Mouse (Mus musculus) T-helper 17 cell (primary cell): Measurements from ENCODE around the gene Stxbp1.

ENCODE experiments used
- in situ Hi-C, 2 experiments: fragments of 300-600 bp; cut with MboI, MseI; formaldehyde crosslinking; loops; 1 replicate in 1 of 2; 2 replicates in 1 of 2; pipeline ENCODE4 v1.15.1; 2025; ENCODE audit warnings: high pct_unique_total_duplicates in 2 of 2

The Stxbp1 gene

DNA sequence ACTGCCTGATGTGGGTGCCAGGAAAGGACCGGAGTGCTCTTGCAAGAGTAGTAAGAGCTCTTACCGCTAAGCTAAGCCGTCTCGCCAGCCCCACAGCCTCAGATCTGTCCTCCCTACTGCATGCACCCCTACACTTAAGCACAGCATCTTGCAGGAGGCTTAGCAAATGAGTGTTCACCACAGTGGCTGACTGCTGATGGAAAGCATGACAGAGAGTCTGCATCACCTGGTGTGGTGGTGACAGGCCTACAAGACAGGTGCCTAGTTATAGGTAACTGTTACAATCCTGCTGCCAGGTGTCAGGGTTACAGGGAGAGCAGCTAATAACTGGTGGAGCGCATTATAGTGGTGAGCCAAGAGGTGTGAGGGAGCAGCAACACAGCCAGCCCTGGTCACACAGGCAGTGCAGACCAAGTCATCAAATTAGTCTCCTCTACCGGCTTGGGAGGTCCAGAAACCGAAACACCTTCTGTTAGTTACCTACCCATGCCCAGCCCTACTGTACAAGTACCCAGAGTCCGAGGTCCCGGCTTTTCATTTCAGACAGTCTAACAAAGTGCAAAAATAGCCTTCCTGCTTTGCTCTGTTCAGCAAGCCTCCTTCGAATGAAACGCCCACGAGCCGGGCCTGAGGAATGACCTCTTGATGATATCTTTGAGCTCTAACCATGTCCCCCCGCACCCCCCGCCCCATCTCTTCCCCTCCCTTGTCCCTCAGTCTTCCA is 28.1 kb upstream of the Stxbp1 start:
- in situ Hi-C loops, result loop anchor here in 1 of 2 experiments (10.0 kb wide), 1 partner anchor 720 kb away; the partner anchor contains the start of gene Prrc2b

DNA sequence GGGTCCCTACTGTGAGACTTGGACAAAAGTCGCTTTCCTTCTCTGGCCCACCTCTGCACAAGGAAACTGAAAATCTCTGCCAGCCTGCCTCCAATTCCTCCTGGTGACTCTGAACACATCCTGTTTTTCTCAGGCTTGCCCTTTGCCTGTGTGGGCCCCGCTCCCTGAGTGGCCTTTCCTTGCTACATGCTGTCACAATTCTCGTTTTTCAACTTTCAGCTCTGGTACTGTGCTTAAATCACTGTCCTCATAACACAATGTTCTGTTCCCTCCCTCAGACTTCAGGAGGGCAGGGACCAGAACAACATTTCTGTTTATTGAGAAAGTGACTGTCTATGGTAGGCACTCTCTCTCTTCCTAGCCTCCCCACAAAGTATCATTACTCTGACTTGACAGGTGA is 27.0 kb upstream of the Stxbp1 start:
- in situ Hi-C loops, result loop anchor here in 1 of 2 experiments (10.0 kb wide), 1 partner anchor 719 kb away; the partner anchor contains the start of gene Prrc2b

DNA sequence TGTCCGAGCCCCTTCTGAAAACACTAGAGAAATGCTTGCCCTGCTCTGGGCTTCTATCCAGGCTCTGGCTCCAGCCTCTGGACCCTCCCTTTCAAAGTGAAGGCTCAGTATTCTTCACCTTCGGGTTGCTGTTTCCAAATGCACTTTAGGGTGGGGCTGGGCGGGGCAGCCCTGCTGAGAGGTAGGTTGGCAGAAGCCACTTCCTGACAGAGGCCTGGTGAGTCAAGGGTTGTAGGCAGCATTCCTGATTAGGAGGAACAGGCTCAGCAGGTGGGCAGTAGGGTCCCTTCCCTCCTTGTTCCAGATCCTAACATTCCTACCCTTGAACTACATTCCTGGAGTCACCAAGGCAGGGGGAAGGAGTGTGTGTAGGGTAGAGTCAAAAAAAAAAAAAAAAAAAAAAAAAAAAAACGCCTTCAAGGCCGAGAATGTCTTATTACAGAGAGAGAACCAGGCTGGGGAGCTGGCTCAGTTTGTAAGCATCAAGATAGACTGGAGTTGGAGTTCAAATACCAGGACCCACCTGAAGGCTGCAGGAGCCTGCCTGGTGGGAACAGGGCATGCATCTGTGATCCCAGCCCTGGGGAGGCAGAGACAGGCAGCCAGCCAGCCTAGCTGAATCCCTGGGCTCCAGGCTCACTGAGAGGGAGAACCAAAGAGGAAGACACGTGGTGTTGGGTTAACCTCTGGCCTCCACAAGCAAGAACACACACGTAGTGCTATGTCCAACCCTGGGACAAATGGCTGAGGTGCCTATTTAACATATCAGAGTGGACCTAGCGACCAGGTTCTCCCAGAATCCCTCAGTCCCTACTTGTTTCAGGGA is 23.4 kb upstream of the Stxbp1 start:
- in situ Hi-C loops, result loop anchor here in 1 of 2 experiments (10.0 kb wide), 1 partner anchor 716 kb away; the partner anchor contains the start of gene Prrc2b

DNA sequence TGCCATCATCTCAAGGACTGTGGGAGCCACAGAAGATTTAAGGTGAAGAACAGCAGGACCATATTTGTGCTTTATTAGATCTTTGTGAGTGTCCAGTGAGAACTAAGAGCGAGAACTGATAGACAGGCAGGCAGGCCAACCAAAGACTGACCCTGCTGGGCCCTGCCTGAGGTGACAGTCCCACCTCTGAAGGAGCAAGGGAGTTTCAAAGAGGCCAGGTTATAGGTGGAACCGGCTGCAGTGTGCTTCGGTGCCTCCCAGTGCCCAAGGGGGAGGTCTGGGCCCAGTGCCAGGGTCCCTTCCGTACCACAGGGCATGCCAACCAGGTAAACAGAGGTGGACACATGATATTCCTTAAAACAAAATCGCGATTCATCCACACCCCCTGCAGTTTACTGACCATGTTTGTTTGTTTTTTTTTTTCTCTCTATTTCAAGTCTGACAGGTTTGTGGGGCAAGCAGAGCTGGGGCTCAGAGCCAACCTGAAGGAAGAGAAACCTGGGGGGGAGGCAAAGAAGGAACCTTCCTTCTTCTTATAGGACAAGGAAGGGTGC is 22.8 kb upstream of the Stxbp1 start:
- in situ Hi-C loops, result loop anchor here (10.0 kb wide), 2 partner anchors 55 to 715 kb away; partner anchors contain the start of gene Prrc2b (in 1 of the 2)

DNA sequence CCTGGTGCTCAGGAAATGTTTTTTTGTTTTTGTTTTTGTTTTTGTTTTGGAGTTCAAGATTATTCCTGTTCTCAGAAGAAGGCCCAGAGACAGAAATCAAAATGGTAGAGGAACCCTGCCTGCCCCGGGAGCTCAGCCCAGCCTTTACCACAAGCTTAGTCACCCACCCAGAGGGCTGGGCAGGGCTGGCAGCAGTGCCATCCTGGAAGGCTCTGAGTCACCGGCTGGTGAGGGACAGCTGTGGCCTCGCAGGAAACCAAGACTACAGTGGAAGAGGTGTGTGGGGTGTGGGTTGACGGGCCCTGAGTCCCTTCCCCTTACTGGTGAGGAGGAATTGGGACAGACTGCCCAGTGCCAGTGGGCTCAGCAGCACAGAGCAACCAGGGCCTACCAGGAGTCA is 20.3 kb upstream of the Stxbp1 start:
- in situ Hi-C loops, result loop anchor here (10.0 kb wide), 1 partner anchor 57 kb away; no protein-coding TSS in a partner anchor

DNA sequence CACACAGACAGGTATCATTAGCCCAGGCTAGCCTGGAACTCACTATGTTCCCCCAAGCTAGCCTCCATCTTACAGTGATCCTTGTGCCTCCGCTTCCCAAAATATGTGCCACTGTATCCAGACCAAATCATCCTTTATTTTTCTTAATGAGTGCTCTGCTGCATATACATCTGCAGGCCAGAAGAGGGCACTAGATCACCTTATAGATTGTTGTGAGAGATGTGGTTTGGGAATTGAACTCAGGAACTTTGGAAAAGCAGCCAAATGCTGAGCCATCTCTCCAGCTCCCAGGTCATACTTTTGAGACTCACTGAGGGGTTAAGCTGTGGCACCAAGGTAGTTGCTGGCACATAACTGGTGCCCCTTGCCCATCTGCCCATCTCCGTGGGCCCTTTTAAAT is 17.7 kb upstream of the Stxbp1 start:
- in situ Hi-C loops, result loop anchor here (10.0 kb wide), 1 partner anchor 60 kb away; no protein-coding TSS in a partner anchor

DNA sequence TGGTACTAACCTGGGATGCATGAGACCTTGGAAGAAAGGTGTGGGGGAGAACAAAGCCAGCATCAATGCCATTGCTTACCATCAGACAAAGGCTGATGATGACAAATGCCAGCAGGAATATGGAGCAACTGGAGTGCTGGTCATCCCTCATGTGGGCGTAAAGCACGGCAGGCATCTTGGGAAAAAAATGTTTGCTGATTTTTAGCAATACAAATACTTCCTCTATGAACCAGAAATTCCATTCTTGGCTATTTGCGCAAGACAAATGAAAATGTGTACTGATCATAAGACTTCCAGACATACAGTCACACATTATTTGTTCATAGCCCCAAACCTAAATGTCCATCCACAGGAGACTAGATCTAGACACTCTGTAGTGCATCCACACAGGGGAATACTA is 16.3 kb upstream of the Stxbp1 start:
- in situ Hi-C loops, result loop anchor here (10.0 kb wide), 1 partner anchor 61 kb away; no protein-coding TSS in a partner anchor

DNA sequence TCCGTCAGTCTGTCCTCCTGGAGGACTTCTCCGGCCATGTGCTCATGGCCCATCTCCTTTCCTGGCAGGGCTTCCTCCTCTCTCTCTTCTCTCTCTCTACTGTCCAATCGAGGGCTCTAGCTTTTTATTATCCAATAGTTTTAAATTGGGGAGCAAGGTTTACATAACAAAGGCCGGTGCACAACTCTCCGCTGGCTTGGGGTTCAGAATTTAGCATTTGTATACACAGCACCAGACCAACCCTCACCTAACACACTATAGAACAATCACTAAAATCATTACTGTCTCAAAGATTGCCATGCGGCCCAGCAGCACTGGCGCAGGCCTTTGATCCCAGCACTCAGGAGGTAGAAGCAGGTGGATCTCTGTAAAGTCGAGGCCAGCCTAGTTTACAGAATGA is 13.8 kb upstream of the Stxbp1 start:
- in situ Hi-C loops, result loop anchor here (10.0 kb wide), 1 partner anchor 64 kb away; no protein-coding TSS in a partner anchor

DNA sequence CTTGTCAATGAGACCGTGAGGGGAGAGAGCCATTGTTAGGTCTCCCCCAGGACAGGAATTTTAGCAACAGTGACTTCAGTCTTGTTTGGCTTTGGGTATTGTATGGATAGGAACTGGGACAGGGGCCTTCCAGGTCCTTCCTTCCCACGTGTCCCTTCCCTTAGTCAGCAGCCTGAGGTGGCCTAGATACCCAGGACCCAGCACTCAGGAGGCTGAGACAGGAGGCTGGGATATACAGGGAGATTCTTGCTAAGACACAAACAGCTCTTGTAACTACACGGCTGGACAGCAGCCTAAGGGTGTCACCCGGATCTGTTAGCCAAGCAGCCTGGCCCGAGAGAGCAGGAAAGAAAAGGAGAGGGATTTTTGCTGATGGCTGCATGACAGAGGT is 12.6 kb upstream of the Stxbp1 start:
- in situ Hi-C loops, result loop anchor here (10.0 kb wide), 1 partner anchor 65 kb away; no protein-coding TSS in a partner anchor

DNA sequence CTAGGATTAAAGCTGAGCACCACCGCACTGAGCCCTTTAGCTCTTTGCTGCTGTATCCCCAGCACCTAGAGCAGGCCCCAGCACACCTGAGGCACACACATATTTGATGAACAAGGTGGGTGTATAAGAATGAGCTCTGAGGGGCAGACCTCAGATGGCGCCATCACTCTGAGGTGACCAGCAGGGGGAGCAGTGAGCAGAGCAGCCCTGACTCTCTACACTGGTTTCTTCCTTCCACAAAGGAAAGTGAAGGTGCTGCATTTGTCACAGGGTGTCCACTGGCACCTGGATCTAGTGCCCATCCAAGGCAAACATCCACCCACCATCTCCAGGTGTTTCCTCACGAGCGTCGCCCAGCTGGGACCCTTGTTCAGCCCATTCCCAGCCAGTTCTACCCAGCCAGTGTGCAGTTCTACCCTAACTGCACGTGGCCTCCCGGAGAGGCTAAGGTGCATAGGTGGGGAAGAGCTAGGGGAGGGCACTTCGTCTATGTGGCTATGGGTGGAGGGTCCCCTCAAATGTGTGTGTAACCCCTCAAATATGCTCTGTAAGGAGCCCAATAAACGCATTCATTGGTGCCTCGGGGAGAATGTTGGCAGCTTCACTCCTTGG is 12.1 kb upstream of the Stxbp1 start:
- in situ Hi-C loops, result no loop called here

DNA sequence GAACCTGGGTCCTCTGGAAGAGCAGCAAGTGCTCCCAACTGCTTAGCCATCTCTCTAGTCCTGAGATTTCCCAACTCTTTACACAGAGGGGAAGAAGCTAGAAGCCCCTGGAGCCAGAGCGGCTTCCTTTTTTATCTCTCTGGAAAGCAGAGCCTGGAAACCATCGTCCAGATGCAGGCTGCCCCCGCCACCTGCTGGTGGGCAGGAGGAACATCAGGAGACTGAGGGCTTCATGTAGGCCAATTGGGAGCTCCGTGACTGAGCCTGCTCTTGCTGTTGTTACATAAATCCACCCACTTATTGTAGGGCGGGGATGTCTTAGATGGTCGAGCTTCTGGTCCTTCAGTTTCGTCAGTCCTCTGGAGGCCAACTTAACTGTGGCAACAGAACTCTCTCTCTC is 10.5 kb upstream of the Stxbp1 start:
- in situ Hi-C loops, result no loop called here

DNA sequence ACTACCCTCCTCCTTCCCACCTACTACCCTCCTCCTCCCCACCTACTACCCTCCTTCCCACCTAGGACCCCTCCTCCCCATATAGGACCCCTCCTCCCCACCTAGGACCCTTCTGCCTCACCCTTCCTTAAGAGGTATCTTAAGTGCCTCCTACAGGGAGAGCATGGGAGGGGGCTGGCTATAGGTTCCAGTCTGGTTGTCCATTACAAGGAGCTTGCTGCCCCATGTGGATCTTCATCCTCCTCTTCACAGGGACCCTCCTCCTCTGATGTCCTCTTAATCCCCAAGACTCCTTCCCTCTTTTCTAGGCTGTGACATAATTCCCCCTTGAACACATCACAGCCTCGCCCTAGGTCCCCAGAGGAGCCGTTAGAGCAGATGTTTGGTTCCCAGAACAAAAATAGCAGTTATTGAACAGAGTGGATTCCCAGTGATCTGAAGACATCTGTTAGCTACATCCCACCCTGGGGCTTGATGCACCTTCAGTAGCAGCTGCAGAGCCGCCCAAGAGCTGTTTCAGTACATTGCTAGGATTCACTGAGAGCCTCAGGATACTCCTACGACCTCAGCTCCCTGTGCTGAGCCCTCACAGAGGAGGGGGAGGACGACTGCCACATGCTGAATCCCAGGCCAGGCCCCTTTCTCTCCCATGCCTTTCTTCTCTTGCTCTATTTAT is 8.9 kb upstream of the Stxbp1 start:
- in situ Hi-C loops, result no loop called here

DNA sequence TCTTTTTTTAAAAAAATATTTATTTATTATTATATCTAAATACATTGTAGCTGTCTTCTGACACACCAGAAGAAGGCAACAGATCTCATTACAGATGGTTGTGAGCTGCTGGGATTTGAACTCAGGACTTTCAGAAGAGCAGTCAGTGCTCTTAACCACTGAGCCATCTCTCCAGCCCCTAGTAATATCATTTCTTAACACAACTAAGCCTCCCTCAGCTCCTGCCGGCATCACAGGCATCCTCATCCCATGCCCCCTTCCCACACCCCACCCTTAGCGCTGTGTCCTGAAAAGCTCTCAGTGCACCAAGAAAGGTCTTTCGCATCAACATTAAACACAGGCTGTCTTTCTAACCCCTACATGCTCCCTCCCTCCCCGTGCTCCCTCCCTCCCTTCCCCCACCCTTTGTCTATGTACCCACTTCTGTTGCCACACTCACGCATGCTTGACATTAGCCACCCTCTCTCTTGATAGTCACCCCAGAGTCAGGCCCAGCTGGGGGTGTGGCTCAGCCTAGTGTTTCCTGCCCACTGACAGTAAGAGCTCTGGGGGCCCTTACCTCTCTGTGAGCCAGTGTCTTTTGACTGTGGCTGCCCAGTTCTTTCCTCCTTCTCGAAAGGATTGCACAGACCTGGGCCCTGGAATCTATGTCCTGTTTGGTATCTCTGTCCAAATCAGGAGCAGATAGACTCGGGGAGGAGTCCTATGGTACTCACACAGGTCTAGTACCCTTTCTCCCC is 8.2 kb upstream of the Stxbp1 start:
- in situ Hi-C loops, result no loop called here

DNA sequence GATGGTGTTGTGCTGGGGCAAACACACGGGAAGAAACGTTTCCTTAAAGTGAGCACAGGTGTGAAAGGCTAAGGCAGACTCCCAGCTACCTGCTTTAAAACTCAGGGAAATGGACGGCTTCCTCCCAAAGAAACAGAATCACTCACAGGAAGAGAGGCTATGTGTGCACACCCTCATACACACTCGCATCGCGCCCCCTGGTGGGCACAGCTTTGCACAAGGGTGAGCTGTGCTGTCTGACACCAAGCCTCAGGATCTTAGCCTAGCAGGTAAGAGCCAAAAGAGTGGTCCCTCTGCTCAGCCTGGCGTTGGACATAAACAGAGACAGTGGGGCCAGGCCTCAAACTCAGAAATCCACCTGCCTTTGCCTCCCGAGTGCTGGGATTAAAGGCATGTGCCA is 7.2 kb upstream of the Stxbp1 start:
- in situ Hi-C loops, result loop anchor here (5.0 kb wide), 2 partner anchors 77 to 82 kb away; partner anchors contain the start of genes Ptrh1 (in 1 of the 2) and Ttc16 (in 1 of the 2)

DNA sequence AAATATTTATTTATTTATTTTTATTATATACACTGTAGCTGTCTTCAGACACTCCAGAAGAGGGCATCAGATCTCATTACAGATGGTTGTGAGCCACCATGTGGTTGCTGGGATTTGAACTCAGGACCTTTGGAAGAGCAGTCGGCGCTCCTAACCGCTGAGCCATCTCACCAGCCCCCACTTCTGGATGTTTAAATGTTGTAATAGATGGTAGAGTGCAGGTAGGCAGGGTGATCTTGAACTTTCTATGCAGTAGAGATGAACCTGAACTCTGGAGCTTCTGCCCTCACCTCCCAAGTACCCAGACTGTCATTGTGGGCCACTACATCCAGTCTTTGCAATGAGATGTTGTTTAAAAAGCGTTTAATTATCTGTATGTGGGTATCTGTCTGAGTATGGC is 6.7 kb upstream of the Stxbp1 start:
- in situ Hi-C loops, result loop anchor here (5.0 kb wide), 2 partner anchors 76 to 81 kb away; partner anchors contain the start of genes Ptrh1 (in 1 of the 2) and Ttc16 (in 1 of the 2)

DNA sequence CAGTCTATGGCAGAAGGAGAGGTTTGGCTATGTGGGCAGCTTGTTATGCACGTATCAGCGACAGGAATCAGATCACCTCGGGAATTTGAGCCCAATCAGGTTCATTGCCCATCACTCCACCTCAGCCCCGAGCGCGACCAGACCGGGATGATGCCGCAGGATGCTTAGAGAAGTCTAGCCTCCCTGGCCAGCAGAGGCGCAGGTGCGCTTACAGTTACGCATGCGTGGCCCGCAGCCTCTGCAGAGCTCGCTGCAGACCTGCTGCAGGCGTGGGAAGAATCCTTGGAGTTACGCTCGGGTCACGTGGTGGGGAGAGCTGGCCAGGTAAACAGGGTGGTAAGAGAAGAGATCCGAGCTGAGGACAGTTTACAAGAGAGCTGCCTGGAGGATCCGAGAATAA is 5.1 kb upstream of the Stxbp1 start:
- in situ Hi-C loops, result loop anchor here (5.0 kb wide), 2 partner anchors 75 to 80 kb away; partner anchors contain the start of genes Ptrh1 (in 1 of the 2) and Ttc16 (in 1 of the 2)

DNA sequence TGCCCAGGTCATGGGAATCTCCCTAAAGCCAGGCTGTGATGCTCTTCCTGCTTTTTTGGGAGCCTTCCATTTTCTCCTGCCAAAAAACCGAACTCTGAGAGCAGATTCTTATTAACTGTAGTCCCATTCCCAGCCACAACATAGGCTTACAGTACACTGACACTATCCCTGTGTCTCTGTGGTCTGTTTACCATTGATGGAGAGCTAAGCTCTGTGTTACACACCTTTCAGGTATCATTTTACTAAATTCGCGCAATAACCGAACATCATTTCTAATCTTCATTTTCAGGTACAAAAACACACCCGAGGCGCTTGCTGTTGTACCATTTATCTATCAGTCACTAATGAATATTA is 400 bp upstream of the Stxbp1 start:
- in situ Hi-C loops, result no loop called here

DNA sequence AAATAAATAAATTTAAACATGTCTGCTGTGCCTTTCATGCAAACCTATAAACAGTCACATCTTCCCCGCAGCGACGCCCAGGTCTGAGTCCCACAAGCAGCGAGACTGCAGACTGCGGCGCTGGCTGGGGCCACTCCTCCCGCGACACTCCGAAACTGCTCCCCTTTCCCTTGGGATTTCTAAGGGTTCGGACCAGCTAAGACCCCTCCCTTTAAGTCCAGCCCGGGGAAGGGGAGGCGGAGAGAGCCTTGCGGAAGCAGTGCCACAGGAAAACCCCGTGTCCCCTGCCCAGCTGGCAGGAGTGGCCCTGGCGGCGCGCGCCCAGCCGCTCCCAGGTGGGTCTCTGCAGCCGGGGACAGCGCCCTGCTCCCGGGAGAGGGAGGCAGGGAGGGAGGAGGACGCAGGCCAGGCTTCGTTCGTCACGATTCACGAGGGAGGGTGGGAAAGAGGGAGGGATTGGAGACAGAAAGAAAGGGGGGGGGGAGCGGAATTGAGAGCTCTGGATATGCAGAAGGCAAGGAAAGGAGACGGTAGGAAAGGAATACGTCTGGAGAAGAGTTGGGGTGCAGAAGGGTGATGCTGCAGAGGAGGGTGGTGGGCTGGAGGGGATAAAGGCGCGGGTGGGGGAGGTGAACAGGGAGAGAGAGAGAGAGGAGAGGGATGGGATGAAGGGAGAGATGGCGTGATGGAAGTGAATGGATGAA is 792 bp downstream of the Stxbp1 start:
- in situ Hi-C loops, result no loop called here

DNA sequence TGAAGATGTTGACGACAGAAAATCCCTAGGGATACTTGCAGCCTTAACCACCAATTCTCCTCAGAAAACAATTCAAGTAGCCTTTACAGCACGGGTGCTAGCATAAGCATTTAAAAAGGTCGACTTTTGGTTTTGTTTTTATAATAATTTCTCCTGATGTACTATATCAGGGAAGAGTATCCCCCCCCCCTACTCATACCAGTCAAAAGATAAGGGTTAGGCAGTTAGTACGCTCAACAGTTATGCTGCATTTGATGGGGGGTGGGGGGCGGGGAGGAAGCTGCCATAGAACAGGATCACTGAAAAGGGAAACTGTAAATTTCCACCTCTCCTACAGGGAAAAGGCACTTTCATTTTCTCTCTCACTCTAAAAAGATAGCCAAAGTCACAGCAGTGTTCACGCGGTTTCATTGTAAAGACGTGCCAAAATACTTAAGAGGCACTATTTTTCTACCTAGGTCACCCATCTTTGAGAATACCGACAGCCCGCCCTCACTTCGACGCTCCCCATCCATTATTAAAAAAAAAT is 1.4 kb downstream of the Stxbp1 start:
- in situ Hi-C loops, result no loop called here
